Mouse (Mus musculus): ENCODE results near the gene Rai1.
A peak's percentile ranks its signal among the peaks of the same experiment; 100 is the strongest.

Rai1 gene

GRCm38 (mm10) chr11:60192534-60192933 is 87.7 kb downstream of the Rai1 start:
- DNase-seq (ENCODE audit: low spot score in 2 of 2), result no peak

DNA sequence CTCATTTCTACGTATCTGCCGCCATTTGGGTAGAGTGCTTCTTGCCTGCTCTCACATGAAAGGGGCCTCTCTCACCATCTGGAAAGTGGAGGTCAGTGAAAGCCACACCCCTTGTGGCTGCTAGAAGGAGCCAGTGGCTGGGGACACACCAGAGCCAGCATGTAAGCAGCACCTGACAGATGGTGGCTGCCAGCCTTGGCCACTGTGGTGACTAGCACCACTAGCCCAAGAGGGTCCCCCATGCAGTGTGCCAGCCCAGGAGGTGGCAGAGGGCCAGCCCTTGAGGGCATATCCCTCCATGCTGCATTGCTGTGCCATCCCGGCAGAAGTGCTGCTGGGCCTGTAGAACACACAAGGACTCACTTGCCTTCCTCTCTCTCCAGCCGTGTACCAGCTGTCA is 88.7 kb downstream of the Rai1 start:
- DNase-seq (ENCODE audit: low spot score in 2 of 2), result no peak

DNA sequence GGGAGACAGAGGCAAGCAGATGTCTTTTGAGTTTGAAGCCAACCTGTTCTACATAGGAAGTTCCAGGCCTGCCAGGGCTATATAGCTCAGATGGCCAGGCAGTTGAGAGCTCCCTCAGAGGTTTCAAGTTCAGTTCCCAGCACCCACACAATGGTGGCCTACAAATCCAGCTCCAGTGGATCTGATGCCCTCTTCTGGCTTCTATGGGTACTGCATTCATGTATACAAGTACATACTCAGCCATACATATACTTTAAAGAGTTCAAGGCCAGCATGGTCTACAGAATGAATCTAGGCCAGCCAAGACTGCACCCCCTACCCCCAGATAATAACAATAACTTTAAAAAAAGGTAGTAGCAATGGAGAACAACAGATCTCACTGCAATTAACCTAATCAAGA is 90.3 kb downstream of the Rai1 start:
- DNase-seq (ENCODE audit: low spot score in 2 of 2), result no peak

GRCm38 (mm10) chr11:60196344-60196743 is 91.5 kb downstream of the Rai1 start:
- no peak for DNase-seq (ENCODE audit: low spot score in 2 of 2)

GRCm38 (mm10) chr11:60197998-60198619 is 93.3 kb downstream of the Rai1 start:
- no peak for DNase-seq (ENCODE audit: low spot score in 2 of 2)

- DNase-seq (ENCODE audit: low spot score in 2 of 2), result no peak
These were observed 93.8 kb downstream of the Rai1 start for GRCm38 (mm10) chr11:60198651-60199050.

DNA sequence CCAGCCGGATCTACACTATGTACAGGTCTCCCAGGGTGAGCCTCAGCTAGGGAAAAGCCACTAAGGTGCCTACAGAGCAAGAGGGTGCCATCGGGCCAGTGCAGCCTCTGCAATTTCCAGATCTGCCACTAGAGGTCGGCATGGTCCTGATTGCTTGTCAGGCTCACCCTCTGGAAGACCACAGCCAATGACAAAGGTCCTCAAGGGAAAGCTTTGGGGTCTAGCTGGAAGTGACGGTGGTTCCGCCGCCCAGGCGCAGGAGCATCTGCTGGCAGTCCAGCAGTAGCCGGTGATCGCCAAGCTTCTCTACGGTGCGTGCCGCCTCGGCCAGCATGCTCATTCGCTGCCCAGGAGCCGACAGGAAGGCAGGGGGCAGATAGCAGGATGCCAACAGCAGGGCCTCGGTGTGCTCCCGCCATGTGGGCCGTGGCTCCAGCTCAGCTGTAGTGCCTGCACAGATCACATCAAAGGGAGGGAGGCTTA is 94.9 kb downstream of the Rai1 start:
- DNase-seq (ENCODE audit: low spot score in 2 of 2), result peak; percentile 78 to 80

DNA sequence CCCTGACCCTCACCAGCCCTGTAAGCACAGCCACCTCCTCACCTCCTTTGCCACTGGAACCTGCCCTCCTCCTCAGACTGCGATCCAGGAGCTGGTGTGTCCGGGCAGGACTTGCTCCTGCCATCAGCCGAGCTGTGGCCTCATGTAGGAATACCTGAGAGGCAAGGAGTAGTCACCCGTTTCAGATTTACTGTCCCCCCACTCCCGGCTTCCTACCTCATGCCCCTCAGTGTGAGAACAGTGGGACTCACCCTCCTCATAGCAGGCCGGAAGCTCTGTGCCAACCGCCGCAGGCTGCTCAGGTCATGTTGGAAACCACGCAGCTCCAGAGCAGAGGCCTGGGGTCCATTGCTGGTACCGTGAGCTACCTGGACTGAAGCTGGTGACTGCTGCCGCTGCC is 95.6 kb downstream of the Rai1 start:
- no peak for DNase-seq (ENCODE audit: low spot score in 2 of 2)

GRCm38 (mm10) chr11:60202710-60203638 is 98.2 kb downstream of the Rai1 start:
- DNase-seq (ENCODE audit: low spot score in 2 of 2), result no peak

- DNase-seq (ENCODE audit: low spot score in 2 of 2), result no peak
These were observed 100.2 kb downstream of the Rai1 start for GRCm38 (mm10) chr11:60205026-60205425.

DNA sequence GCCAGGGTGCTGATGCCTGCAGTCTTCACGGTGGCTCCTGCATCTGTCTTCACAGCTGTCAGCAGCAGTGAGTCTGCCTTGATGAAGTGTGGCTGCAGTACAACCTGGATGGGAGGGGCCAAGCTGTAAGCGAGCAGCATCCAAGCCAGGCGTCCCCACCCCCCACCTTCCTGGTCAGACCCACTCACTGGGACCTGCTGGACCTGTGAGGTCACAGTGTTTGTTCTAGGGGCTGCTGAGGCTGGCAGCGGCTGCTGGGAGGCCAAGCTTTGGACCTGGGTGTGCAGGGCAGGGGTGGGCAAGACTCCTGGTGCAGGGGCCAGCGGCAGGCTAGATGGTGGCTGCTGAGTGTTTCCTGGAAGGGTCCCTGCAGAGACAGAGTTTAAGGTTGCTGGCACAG is 101.4 kb downstream of the Rai1 start:
- no peak for DNase-seq (ENCODE audit: low spot score in 2 of 2)

DNA sequence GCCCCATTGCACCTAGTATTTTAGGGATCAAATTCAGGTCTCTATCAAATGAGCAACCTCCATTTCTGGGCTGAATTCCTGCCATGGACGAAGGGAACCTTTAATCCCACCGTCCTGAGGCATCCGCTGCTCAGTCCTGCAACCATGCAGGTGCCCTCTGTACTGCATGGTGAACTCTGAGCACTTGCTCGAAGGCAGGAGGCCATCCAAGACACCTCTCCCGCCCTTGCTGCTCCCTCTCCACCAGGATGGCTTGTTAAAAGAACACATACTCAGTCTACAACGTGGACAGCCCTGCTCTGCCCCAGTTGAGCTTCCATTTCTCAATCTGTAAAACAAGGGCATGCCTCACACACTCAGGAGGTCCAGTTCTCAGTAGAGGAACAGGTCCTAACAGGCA is 103.4 kb downstream of the Rai1 start:
- no peak for DNase-seq (ENCODE audit: low spot score in 2 of 2)

DNA sequence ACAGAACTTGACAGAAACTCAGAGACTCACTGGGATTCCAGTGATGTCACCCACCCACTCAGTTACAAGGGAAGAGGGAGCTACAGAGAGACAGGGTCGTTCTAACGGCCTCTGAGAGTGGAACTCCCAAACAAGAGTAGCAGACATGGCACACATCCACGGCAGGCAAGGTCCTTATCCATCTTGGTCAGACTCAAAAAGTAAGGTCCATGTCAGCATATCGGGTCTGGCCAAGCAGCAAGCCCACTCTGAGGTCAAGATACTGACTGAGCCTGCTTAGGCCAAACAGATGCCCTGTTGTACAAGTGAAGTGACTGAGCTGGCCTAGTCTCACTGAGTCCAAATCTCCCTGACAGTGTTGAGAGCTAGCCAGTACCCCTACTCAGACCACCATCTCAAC is 103.9 kb downstream of the Rai1 start:
- no peak for DNase-seq (ENCODE audit: low spot score in 2 of 2)

- no peak for DNase-seq (ENCODE audit: low spot score in 2 of 2)
These were observed 104.6 kb downstream of the Rai1 start for GRCm38 (mm10) chr11:60209217-60209932.

DNA sequence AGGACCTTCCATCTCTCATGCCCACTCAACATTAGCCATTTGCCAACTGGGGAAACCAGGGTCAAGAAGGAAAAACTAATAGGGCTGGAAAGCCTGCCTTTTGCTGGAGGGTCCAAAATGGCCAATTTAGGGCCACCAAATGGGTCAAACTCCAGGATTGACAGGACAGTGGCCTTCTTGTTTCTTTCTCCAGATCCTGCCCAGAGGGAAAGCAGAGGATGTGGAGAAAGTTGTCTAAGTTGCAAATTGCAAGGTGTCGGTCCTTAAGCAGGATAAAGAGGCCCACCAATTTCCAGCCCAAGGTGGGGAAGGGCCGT is 105.1 kb downstream of the Rai1 start:
- no peak for DNase-seq (ENCODE audit: low spot score in 2 of 2)

DNA sequence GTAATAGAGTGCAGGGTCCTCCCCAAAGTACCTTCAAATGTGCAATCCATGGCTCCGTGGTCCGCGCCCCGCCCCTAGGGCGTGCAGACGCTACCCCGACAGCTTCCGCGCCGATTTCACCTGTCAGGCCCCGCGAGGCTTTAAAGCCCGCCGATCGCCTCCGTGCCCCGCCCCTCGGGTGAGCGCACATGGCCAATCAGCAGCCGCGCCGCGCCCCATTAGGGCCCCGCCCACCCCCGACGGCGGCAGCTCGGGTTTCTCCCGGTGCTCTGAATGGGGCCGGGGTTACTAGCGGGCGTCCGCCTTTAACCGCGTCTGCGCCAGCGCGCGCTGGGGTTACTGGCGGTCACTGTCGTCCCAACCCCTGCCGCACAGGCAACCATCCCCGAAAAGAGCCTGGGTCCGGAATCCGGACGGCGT is 105.5 kb downstream of the Rai1 start:
- DNase-seq (ENCODE audit: low spot score in 2 of 2), result peak; percentile 96

DNA sequence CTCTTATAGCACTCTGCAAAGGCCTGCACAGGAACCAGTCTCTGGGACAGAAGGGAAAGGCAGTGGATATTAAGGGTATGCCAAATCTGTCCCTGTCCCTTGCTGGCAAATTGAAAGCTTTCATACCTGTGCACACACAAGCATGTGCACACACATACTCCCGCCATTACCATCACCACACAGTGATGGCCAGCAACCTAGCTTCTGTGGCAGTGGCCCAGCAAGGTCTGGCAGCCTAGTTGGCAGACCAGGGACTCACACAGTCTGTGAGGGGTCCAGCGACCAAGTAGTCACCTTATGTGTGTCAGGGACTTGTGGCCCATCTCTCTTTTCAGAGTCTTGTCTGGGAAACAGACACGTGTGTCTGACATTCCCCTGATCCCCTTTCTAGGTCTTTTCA is 106.3 kb downstream of the Rai1 start:
- DNase-seq (ENCODE audit: low spot score in 2 of 2), result no peak

DNA sequence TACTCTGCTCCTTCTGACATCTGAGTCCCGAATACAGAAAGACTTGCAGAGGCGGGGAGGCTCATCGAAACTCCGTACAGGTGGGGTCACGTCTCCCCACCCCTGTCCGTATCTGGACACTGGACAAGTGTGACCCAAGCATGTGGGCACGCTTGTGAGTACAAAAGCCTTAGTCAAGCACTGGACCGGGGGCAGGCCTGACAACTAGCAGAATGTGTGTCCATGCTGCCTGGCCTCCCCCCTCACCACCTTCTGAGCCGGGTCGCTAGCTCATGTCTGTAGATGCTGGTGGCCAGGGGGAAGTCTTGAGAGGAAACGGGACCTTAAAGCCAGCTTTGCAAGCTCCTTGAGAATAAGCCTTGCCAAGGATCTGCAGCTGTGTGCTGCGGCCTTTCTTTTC is 106.9 kb downstream of the Rai1 start:
- DNase-seq (ENCODE audit: low spot score in 2 of 2), result no peak

- no peak for DNase-seq (ENCODE audit: low spot score in 2 of 2)
These were observed 108.5 kb downstream of the Rai1 start for GRCm38 (mm10) chr11:60213266-60213665.

DNA sequence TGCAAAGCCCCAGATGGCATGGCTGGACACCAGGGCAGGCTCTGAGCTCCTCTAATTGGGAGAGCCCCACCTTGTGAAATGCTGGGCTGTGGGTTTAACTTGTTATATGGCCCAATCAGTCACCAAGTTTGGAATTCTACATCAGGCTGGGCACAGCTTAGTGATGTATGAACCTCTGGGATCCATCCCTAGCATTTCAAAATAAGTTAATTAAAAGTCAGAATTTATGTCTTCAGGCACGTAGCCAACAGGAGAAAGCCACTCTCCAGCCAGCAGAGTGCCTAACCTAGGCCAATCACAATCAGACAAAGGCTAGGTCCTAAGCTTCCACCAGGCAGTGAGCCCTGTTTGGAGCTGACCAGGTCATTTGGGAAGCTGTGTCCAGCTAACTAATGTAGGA is 111.9 kb downstream of the Rai1 start:
- no peak for DNase-seq (ENCODE audit: low spot score in 2 of 2)

- DNase-seq (ENCODE audit: low spot score in 2 of 2), result no peak
These were observed 112.7 kb downstream of the Rai1 start for GRCm38 (mm10) chr11:60217467-60217866.

DNA sequence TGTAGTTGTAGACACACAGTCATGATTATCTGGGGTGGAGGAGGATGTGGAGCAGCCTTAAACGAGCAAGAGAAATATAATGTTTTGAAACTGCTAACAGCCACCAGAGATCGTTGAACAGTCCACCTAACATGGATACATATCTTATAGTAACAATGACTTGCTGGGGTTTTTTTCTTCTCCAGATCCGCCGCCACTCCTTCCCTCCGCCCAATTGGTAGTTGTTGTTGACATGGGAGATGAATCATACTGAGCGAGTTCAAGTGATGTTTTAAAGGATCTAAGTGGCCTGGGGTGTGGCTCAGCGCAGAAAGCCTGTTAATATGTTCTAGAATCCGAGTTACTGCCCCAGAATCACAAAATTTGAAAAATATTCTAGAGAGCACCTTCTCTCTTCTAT is 114.8 kb downstream of the Rai1 start:
- no peak for DNase-seq (ENCODE audit: low spot score in 2 of 2)
